Mouse (Mus musculus) MEL (cell line): ENCODE results near the gene Prr19.

Experiments used
- CHD2 ChIP-seq: IDR thresholded peaks from 2 replicates; pipeline ENCODE4 v1.6.1; 2011; ENCODE audit warnings: low read length, improper control_type of control experiment
- CTCF ChIP-seq, 3 experiments: IDR thresholded peaks in 2 of 3; conservative IDR thresholded peaks in 1 of 3; 2 replicates each; pipeline ENCODE4 v1.5.1; 2011 to 2012; ENCODE audit warnings: low read length in 3 of 3, low read depth in 2 of 3, mild to moderate bottlenecking in 2 of 3, improper control_type of control experiment in 1 of 3, inconsistent platforms in 1 of 3, mixed read lengths in 1 of 3, moderate library complexity in 1 of 3; ENCODE audit not compliant: control insufficient read depth in 1 of 3, insufficient read depth in 1 of 3, poor library complexity in 1 of 3, severe bottlenecking in 1 of 3
- ELF1 ChIP-seq: IDR thresholded peaks from 2 replicates; pipeline ENCODE4 v1.6.1; 2014; ENCODE audit warnings: low read depth, mild to moderate bottlenecking, inconsistent platforms, low read length, improper control_type of control experiment, moderate library complexity
- GABPA ChIP-seq: IDR thresholded peaks from 2 replicates; pipeline ENCODE4 v1.6.1; 2012; ENCODE audit warnings: low read depth, mild to moderate bottlenecking, inconsistent platforms, low read length, improper control_type of control experiment, moderate library complexity
- GATA1 ChIP-seq: IDR thresholded peaks from 2 replicates; pipeline ENCODE4 v1.6.1; 2011; ENCODE audit warnings: low read depth, low read length, improper control_type of control experiment
- MYB ChIP-seq: IDR thresholded peaks from 2 replicates; pipeline ENCODE4 v1.6.1; 2011; ENCODE audit warnings: mild to moderate bottlenecking, low read depth, low read length, improper control_type of control experiment
- POLR2A ChIP-seq, 2 experiments: IDR thresholded peaks; 2 replicates each; pipeline ENCODE4 v1.6.1; 2011 to 2012; ENCODE audit warnings: low read length in 2 of 2, mild to moderate bottlenecking in 2 of 2, control low read depth in 1 of 2, improper control_type of control experiment in 1 of 2, low read depth in 1 of 2, moderate library complexity in 1 of 2; ENCODE audit not compliant: control insufficient read depth in 1 of 2, insufficient read depth in 1 of 2, poor library complexity in 1 of 2
- RCOR1 ChIP-seq: IDR thresholded peaks from 2 replicates; pipeline ENCODE4 v1.6.1; 2012; ENCODE audit warnings: low read depth, mild to moderate bottlenecking, inconsistent platforms, low read length, improper control_type of control experiment
- TCF12 ChIP-seq: IDR thresholded peaks from 2 replicates; pipeline ENCODE4 v1.6.1; 2014; ENCODE audit warnings: low read depth, mild to moderate bottlenecking, inconsistent platforms, low read length, improper control_type of control experiment, moderate library complexity
- ZNF384 ChIP-seq: IDR thresholded peaks from 2 replicates; pipeline ENCODE4 v1.6.1; 2012; ENCODE audit warnings: low read depth, mild to moderate bottlenecking, inconsistent platforms, low read length, improper control_type of control experiment

DNA sequence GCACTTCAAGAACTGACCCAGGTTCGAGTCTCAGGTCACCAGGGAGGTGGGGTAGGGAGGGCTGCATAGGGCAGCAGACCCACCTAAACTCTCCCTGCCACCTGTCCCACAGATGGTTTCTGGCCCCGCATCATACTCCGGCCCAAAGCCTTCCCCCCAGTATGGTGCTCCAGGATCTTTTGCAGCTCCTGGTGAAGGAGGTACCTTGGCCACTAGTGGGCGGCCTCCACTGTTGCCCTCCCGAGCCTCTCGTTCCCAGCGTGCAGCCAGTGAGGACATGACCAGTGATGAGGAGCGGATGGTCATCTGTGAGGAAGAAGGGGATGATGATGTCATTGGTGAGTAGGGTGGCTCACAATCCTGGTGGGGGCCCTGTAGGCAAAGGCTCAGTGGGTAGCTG is 14.2 kb upstream of the Prr19 start:
- no peak for TF ChIP-seq RCOR1
- no peak; a peak in 1 of 6 replicates for TF ChIP-seq CTCF (IDR thresholded peaks at IDR 0.05 in 2 of 3, conservative IDR thresholded peaks at IDR 0.05 in 1 of 3; ENCODE audit: control insufficient read depth in 1 of 3, insufficient read depth in 1 of 3, low read depth in 2 of 3, low read length in 3 of 3, poor library complexity in 1 of 3, severe bottlenecking in 1 of 3)
- TF ChIP-seq MYB: no peak
- no peak for TF ChIP-seq POLR2A (IDR thresholded peaks at IDR 0.05; ENCODE audit: control insufficient read depth in 1 of 2, insufficient read depth in 1 of 2, low read depth in 1 of 2, low read length in 2 of 2, poor library complexity in 1 of 2)
- TF ChIP-seq ZNF384: no peak
- TF ChIP-seq CHD2: no peak
- no peak for TF ChIP-seq TCF12
- TF ChIP-seq GATA1: no peak
- TF ChIP-seq GABPA: no peak
- TF ChIP-seq ELF1: no peak
